Mouse (Mus musculus) erythroblast, embryonic 14.5 days (primary cell): ENCODE data around the gene Wnt10b. TPM values are rescaled to one million over a fixed set of nuclear protein-coding genes. Genes with fewer than 3 reads are reported as not detected.
"Not testable (repeated sequence)": the region's sequence is repeated elsewhere in the genome, so short reads cannot be mapped to it uniquely, and the experiment has no call there.

Experiments
- H3K27me3 ChIP-seq: 2 replicates; pipeline ENCODE4 v1.6.1; 2012; ENCODE audit warnings: inconsistent platforms; ENCODE audit not compliant: control insufficient read depth
- H3K36me3 ChIP-seq: 2 replicates; pipeline ENCODE4 v1.6.1; 2012; ENCODE audit warnings: mild to moderate bottlenecking, inconsistent platforms; ENCODE audit not compliant: control insufficient read depth
- H3K4me1 ChIP-seq: 2 replicates; pipeline ENCODE4 v1.6.1; 2012; ENCODE audit warnings: inconsistent platforms; ENCODE audit not compliant: control insufficient read depth
- H3K4me3 ChIP-seq: replicated peaks from 2 replicates; pipeline ENCODE3; 2012; ENCODE audit warnings: moderate library complexity, mild to moderate bottlenecking, inconsistent platforms
- H3K9me3 ChIP-seq: 2 replicates; pipeline ENCODE4 v1.6.1; 2012; ENCODE audit warnings: low read length, inconsistent platforms, mixed read lengths; ENCODE audit not compliant: control insufficient read depth
- GATA1 ChIP-seq: IDR thresholded peaks from 2 replicates; pipeline ENCODE4 v1.6.1; 2012; ENCODE audit warnings: low read length, inconsistent platforms, mixed read lengths
- TAL1 ChIP-seq: IDR thresholded peaks from 3 replicates; pipeline ENCODE4 v1.6.1; 2012; ENCODE audit warnings: low read length, inconsistent platforms, mixed read lengths
- polyA plus RNA-seq: library from polyadenylated mRNA; stranded (reverse); fragments of >175 nt; gene quantifications from 2 replicates; pipeline ENCODE4 v1.2.3, GENCODE M21; 2012

The Wnt10b gene
- not detected in 2 replicates for polyA plus RNA-seq

GRCm38 (mm10) chr15:98777762-98778161 is at the start of gene Wnt10b:
TSS of gene Wnt10b (minus strand) at chr15:98778150.
- Histone ChIP-seq H3K9me3 (peaks cover 9% of the 10 kb centered on the region; the same call in 1 of the 2 replicates), H3K4me3 (no peak within 1 kb of the TSS), H3K36me3 (no peaks in the 10 kb centered on the region), H3K4me1 (peaks cover 11% of the 10 kb centered on the region), H3K27me3 (peaks cover 98% of the 10 kb centered on the region)
- no peak for TF ChIP-seq GATA1
- TF ChIP-seq TAL1 = no peak

DNA sequence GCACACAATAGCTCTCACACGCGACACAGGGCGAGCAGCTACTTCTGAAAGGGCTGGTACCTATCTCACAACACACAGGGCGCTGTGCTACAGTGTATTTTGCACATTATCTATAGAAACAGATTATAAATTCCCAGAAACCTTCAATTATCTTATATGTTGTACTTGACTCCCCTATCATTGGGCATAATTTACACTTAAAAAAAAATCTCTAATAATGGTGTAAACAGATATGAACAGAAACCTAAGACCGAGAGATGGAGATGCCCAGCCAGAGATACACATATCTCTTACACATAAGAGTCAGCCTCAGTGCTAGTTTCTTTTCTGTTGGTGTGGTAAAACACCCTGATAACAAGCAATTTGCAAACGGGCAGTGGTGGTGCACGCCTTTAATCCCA is 49.7 kb upstream of the Wnt10b start:
- H3K27me3 ChIP-seq = no peaks in the 10 kb centered on the region
- TF ChIP-seq GATA1 (peak; percentile 79), TAL1 (peak; percentile 45; the same call in 2 of the 3 replicates)
- H3K9me3 ChIP-seq = no peaks in the 10 kb centered on the region
- peaks cover 77% of the 10 kb centered on the region for H3K36me3 ChIP-seq
- H3K4me1 ChIP-seq = peaks cover 74% of the 10 kb centered on the region
- peak overlapping the region; percentile 39 for H3K4me3 ChIP-seq

DNA sequence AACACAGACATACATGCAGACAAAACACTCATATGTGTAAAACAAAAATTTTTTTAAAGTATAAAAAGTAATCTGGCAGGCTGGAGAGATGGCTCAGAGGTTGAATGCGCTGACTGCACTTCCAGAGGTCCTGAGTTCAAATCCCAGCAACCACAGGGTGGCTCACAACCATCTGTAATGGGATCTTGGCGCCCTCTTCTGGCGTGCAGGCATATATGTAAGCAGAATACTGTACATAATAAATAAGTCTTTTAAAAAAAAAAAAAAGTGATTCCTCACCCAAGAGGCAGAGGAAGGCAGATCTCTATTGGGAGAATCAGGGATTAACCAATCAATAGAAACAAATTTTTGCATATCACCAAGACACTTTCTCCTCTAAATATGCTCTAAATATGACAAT is 45.5 kb upstream of the Wnt10b start:
- no peaks in the 10 kb centered on the region for H3K9me3 ChIP-seq
- H3K27me3 ChIP-seq = no peaks in the 10 kb centered on the region
- peaks cover 99% of the 10 kb centered on the region for H3K36me3 ChIP-seq
- H3K4me1 ChIP-seq = peaks cover 54% of the 10 kb centered on the region
- no peak overlapping the region for H3K4me3 ChIP-seq
- TF ChIP-seq TAL1 (no peak), GATA1 (no peak)

- no peaks in the 10 kb centered on the region for H3K9me3 ChIP-seq
- no peaks in the 10 kb centered on the region for H3K27me3 ChIP-seq
- peaks cover 98% of the 10 kb centered on the region for H3K36me3 ChIP-seq
- no peak for TF ChIP-seq TAL1
- no peak for TF ChIP-seq GATA1
- H3K4me3 ChIP-seq = no peak overlapping the region
- peaks cover 41% of the 10 kb centered on the region for H3K4me1 ChIP-seq
These were observed 44.2 kb upstream of the Wnt10b start for GRCm38 (mm10) chr15:98822147-98822546.

GRCm38 (mm10) chr15:98821403-98821802 is 43.5 kb upstream of the Wnt10b start:
- H3K9me3 ChIP-seq = no peaks in the 10 kb centered on the region
- TF ChIP-seq TAL1 (no peak), GATA1 (no peak)
- H3K4me3 ChIP-seq = no peak overlapping the region
- H3K36me3 ChIP-seq = peaks cover 98% of the 10 kb centered on the region
- no peaks in the 10 kb centered on the region for H3K27me3 ChIP-seq
- peaks cover 33% of the 10 kb centered on the region for H3K4me1 ChIP-seq

GRCm38 (mm10) chr15:98820937-98821336 is 43.0 kb upstream of the Wnt10b start:
- Histone ChIP-seq H3K27me3 (no peaks in the 10 kb centered on the region), H3K36me3 (peaks cover 98% of the 10 kb centered on the region), H3K4me3 (no peak overlapping the region), H3K9me3 (no peaks in the 10 kb centered on the region), H3K4me1 (peaks cover 30% of the 10 kb centered on the region)
- TF ChIP-seq TAL1 (no peak), GATA1 (no peak)

GRCm38 (mm10) chr15:98818171-98818570 is 40.2 kb upstream of the Wnt10b start:
- H3K4me1 ChIP-seq = peaks cover 19% of the 10 kb centered on the region
- peaks cover 98% of the 10 kb centered on the region for H3K36me3 ChIP-seq
- no peaks in the 10 kb centered on the region for H3K27me3 ChIP-seq
- TF ChIP-seq GATA1 (no peak), TAL1 (no peak)
- H3K4me3 ChIP-seq = no peak overlapping the region
- H3K9me3 ChIP-seq = no peaks in the 10 kb centered on the region

- H3K27me3 ChIP-seq = peaks cover 24% of the 10 kb centered on the region
- no peak overlapping the region for H3K4me3 ChIP-seq
- peaks cover 15% of the 10 kb centered on the region for H3K4me1 ChIP-seq
- peaks cover 3% of the 10 kb centered on the region; the same call in 1 of the 2 replicates for H3K9me3 ChIP-seq
- H3K36me3 ChIP-seq = peaks cover 75% of the 10 kb centered on the region
- TF ChIP-seq TAL1 (no peak), GATA1 (no peak)
These were observed 34.9 kb upstream of the Wnt10b start for GRCm38 (mm10) chr15:98812741-98813424.

- peaks cover 16% of the 10 kb centered on the region for H3K9me3 ChIP-seq
- peaks cover 49% of the 10 kb centered on the region for H3K36me3 ChIP-seq
- H3K4me3 ChIP-seq = not testable (repeated sequence)
- peaks cover 40% of the 10 kb centered on the region for H3K4me1 ChIP-seq
- H3K27me3 ChIP-seq = peaks cover 51% of the 10 kb centered on the region
These were observed 32.3 kb upstream of the Wnt10b start for GRCm38 (mm10) chr15:98810212-98810611.

- Histone ChIP-seq H3K27me3 (peaks cover 59% of the 10 kb centered on the region), H3K4me1 (peaks cover 42% of the 10 kb centered on the region), H3K9me3 (peaks cover 19% of the 10 kb centered on the region), H3K36me3 (peaks cover 41% of the 10 kb centered on the region), H3K4me3 (no peak within 1 kb of the TSS)
- no peak for TF ChIP-seq TAL1
- no peak for TF ChIP-seq GATA1
These were observed 31.4 kb upstream of the Wnt10b start, which contains the start of gene Ddn for GRCm38 (mm10) chr15:98809390-98809789. TSS of gene Ddn (minus strand) at chr15:98809490.
